Mouse (Mus musculus) spleen, adult 12 weeks (tissue): ENCODE data around the gene Spty2d1.
"Not testable (repeated sequence)": the region's sequence is repeated elsewhere in the genome, so short reads cannot be mapped to it uniquely, and the experiment has no call there.

Experiments used
- DNase-seq: peaks from one replicate; pipeline ENCODE4 v3.0.0; 2022; ENCODE audit warnings: low spot score

Spty2d1 gene

DNA sequence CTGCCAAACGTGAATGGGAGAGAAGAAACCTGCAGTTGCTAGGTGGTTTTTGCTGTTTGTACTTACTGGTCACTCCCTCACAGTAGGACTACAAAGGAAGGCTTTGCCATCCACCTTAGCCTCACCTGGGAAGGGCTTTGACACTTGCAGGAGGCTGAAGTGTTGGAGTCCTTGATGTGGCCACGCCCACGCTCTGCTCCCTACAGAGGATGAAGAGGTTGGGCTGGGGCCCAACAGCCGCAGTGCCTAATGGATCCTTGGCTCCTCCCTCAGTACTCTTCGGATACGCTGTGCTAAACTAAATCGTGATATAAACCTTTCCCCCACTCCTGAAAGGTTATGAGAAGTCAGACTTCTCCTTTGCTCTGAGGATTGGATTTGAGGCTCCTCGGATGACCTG, 12.7 kb upstream of the Spty2d1 start:
- DNase-seq: no peak

DNA sequence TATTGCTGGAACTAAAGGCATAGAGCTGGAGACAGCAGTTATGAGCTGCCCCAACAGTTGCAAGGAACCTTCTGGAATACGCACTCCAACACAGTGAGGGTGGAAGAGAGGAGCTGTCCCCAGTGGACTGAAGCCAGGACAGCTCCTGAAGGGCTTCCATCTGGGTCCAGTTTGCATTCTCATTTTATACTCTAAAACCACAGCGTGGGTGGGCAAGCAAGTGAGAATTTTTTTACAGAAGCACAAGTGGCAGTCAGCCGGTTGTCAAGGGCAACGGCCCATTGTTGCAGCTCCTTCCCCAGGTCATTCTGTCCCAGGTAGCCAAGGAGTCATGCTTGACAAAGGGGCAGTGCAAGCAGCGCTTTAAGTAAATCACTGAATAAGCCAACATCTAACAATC, 11.4 kb upstream of the Spty2d1 start:
- DNase-seq: no peak

DNA sequence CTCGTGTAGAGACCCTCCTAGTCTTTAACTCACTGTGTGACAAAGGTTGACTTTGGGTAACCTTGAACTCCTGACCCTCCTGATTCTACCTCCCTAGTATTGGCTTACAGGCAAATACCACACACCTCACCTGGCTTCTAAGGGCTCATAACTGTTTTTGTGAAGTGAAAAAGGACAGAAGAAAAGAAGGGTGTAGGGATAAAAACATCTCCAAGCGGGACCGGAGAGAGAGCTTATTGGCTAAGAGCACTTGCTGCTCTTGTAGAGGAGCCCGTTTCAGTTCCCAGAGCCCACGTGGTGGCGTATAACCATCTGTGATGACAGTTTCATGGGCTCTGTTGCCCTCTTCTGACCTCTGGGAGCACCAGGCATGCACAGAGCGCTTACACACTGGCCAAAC, 8.9 kb upstream of the Spty2d1 start:
- DNase-seq: no peak

DNA sequence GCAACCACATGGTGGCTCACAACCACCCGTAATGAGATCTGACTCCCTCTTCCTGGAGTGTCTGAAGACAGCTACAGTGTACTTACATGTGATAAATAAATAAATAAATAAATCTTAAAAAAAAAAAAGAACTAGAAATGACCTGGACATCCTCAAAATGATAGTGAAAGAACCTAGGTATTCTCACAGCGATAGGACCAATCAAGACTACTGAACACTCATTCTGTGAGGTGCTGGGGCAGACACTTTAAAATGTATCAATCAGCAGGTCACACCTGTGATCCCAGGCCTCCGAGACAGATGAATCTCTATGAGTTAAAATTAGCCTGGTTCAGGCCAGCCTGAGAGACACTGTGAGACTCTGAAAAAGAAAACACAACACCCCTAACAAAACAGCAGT, 8.4 kb upstream of the Spty2d1 start:
- no peak for DNase-seq

DNA sequence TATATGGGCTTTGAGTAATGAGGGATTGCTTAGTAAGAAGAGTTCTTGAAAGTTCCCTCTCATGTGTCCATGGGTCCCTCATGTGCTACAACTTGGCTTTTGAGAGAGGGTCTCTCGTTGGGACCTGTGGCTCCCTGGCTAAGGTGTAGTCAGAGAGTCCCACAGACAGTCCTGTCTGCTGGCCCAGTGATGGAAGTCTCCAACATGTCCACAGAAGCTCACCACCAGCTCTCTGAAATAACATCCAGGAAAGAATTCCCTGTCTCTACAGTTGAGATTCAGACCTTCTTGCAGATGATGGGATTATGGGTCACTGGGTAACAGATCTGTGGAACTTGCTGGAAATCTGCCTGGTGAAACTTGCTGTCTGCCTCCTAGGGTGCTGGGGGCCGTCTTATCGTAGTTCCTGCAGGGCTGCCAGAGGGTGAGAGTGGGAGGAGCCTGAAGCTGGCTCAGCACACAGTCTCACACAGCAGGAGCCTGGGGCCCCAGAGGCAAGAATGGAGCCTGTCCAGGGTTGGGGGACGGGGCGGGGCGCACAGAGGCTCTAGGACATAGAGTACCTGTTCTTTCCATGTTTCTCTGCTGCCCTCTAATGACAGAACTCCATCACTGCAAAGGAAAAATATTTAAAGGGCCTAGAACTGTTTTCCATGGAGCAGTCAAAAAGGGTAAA, 7.3 kb upstream of the Spty2d1 start:
- peak; percentile 63 for DNase-seq

DNA sequence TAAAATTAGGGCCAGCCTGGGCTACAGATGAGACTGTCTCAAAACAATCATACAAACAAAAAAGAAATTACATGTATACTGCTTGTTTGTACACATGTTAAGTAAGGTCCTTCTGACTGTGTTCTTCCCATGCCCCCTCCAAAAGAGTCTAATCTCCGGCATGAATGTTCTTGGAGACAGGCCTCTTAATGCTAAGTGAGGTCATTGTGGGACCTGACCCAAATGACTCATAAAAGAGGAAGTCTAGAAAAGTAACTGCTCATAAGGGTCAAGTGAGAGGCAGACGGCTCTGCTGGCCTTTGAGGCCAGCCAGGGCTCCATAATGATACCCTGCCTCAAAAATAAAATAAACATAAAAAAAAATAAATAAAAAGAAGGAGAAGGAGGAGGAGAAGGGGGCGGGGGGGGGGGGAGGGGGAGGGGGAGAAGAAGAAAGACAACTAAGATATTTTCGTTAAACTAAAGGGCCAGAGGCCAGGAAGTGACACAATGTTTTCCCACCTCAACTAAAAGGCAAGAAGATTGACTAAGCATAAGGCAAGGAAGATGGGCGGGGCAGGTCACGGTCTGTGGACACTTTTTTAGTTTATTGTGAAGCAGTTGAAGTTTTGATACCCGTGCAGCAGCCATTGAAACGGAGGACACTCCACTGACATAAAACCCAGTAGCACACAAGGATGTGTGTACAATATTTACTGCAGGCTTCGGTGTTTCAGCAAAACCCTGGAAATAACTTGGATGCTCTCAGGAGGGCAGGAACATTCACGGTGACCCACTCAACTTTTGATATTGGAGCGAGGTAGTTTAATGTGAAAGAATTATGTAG, 6.6 kb upstream of the Spty2d1 start:
- no peak for DNase-seq

DNA sequence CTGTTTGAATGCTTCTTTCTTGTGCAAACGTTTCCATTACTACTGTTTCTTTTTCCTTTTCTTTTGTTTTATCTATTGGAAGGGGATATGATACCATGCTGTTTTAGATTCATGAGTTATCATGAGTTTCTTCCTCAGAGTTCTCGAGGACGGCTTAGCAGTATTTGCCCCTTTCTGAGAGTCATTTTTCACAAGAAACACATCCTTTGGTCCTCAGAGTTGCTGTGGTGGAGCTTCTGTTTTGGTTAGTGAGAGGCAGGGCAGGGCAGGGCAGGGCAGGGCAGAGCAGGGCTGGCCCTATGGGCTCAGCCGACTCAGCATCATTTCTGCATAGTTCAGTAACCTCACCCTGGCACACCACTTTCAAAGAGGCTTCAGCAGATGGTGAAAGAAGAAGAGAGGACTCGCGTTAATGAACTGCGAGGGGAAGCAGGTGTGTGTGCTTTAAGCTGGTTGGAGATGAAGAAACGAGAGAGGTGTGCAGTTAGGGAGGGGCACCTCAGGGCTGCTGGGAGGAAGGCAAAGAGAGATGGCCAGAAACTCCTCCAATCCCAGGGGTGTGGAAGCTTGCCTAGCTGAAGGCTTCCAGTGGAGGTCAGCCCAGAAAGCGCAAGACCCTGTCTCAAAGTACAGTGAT, 5.0 kb upstream of the Spty2d1 start:
- DNase-seq: no peak

DNA sequence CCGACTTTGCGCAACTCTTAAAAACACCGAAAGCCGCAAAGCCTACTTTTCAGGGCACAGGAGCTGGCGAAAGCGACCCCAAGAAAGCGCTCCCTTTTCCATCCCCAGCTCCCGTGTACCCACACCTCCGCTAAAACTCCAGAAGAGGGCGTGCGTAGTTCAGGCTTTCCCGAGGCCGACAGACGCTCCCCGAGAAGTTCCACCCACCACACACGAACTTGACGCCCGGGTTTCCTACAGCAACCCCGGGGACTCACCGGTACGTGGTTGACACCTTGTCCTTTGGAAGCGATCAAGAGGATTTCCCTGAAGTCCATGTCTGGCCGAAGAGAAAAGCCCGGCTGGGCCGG, 418 bp downstream of the Spty2d1 start:
- no peak for DNase-seq

DNA sequence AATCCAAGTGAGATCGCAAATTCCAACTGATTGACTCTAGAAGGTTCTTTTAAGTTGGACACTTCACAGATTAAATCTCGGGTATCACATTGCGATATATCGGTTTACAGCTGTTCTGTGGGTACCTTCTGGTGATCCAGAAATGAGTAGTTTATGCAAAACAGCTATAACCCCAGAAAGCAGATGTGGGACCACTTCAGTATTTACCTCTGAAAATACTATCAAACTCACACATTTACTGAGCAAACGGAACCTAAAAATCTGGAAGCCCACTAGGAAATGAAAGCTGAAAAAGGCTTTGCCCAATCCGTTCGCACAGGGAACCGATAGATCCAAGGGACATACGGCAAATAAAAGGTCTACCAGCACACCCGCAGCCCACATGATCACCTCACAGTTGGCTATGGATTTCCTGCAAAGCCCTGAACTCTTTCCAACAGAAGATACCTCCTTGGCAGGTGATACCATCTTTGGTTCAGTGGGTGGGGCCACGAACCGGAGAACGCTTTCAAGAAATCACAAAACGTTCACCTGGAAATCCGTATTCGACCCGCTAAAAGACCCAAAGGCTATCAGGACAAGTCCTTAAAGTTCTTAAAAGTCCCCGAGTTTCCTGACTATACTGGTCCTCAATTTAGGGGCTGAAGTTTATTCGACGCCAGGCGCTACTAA, 966 bp downstream of the Spty2d1 start:
- DNase-seq: peak; percentile 34

DNA sequence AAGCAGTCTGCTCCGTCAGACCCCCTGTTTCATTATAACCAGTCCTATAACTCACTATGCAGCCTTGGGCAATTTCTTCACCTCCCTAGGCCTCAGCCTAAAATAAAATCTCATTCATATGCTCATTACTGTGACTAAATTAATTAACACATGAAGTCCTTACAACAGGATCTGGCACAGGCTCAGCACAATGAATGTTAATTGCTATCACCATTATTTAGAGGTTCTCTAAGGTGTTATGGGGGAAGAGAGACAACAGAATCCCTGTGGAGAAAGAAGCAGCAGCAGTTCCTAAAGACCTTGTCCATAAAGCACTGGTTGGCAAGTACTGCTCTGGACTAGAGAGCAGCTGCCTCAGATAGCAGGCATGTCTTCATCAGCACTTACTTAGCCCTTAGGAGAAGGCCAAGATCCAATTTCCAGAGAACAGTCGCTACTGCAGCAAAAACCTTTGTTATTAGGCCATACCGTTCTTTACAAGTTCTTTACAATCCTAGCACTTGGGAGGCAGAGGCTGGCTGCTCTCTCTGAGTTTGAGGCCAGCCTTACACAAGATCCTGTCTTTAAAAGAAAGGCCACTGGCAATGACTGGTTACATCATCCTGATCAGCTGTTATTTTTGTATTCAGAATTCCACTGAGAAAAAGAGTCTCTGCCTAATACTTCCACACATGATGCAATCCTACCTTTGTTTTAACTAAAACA, 4.6 kb downstream of the Spty2d1 start:
- DNase-seq: no peak

DNA sequence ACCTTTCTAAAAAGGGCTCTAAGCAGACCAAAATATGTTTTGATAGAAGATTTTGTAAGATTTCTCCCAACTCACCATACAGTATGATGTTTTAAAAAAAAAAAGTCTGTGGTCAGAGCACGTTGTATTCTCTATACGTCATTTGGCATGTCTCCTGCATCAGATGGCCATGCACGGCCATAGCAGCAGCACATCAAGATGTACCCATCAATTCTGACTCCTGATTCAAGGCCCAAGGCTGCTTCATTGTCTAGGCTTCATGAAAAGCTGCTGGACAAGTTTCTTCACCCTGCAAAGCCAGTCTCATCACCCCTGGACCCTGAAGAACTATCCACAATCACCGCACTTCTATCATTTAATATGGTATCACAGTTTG, 6.3 kb downstream of the Spty2d1 start:
- DNase-seq: no peak

DNA sequence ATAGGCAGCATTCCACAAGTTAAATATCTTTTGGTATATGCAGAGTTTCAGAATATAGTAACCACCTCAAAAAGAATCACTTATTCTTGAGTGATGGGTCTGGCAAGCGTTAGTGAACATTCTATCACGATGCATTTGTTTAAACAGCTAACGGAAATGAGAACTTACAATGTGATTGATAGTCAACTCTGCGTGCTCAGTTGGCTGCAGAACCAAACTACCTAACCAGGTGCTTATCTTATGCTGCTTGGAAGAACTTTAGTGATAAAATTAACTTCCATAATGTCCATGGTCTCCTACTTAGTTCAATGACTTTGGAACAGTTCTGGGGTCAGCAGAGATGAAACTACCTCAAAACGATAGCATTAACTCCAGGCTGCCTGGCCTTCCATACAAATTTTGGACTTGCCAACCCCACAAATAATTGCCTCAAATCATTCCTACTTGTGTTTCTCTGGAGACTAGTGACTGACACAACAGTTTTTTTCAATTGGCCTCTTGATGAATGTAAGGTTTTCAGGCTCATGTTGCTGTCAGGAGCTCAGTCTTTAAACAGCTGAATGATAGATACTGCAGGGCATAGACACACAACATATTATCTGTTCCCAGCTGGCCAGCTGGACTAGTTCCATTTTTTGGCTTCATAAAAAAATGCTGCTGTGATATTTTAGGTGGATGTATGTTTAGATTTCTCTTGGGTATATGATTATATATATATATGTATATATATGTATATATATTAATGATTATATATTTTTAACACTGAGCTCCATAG, 6.9 kb downstream of the Spty2d1 start:
- DNase-seq: no peak

DNA sequence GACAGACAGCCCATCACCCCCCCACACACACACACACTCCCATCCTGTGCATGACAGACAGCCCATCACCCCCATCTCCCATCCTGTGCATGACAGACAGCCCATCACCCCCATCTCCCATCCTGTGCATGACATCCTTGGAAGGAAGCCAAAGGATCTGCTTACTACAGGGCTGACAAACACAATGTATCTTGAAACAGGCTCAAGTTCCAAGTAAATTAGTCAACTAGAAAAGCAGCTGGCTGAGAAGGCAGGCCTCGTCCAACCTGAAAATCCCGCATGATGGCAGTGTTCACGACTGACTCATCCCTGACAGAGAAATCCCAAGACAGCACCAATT, 7.6 kb downstream of the Spty2d1 start:
- no peak for DNase-seq

DNA sequence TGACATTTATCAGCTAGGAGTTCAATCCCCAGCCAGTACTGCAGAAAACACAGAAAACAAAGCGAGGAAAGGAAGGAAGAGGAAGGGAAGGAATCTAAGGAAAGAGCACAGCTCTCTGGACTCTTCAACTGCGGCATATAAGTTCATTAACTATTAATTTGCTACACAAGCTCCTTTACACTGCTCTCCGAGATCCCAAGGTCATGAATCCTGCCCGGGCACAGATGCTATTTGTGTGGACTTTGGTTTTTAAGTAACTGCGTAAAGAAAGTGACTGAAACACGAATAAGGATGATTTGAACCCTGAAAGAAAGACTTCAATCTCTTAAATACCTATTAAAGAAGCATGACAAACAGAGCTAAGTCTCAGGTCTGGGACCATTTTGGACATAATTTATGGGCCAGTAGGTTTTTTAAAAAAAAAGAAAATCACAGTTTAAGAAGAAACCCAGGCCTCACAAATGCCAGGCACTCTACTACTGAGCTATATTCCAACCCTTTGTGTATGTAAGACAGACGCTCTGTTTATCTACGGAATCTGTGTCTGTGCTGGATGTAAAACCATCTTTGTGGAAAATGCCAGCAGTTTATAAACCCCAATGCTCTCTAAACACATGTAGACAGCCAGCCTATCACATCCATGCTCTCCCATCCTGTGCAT, 8.1 kb downstream of the Spty2d1 start:
- no peak for DNase-seq

DNA sequence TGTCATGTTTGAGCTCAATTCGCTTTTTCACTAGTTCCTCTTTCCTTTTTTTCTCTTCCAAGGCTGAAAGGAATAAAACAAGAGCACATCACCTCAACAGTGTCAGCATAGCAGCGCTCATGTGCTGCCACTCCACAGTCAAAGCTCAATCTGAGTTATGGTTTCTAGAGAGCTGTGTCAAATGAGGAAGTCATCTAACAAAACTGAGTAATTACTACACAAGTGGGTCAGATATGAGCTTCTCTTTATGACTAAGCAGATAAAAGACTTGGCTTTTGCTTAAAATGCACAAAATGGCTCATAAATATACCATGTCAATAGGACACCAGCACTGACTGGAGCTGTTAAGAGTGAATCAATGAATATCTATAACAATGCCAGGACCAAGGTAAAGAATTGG, 9.3 kb downstream of the Spty2d1 start:
- DNase-seq: no peak

DNA sequence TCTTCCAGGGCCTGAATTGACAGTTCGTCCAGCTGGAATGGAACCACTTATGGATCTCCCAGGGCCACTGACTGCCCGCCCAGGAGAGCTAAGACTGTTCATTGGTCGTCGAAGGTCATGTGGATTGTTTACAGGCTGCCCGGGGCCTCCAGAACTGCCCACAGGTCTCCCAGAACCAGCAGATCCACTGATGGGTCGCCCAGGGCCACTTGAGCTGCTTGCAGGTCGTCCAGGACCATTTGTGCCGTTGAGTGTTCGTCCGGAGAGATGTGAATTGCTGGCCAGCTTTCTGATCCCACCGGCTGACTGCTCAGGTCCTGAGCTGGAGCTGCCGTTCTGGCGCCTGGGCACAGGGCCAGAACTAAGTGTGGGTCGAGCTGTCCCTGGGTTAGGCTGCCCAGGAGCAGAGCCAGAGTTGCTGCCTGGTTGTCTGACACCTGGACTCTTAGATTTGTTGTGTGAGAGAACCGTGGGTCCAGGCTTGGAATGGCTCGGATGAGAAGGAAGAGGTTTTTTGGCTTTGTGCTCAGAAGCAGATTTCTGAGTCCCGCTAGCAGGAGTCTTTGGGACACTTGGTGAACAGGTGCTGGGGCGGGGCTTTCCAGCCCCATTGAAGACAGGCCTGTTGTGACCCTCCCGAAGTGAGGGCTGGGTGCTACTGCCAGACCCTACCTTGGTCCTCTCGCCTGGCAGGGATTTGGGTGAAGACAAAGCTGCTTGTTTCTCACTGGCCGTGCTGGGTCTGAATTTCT, 10.4 kb downstream of the Spty2d1 start:
- DNase-seq: no peak

DNA sequence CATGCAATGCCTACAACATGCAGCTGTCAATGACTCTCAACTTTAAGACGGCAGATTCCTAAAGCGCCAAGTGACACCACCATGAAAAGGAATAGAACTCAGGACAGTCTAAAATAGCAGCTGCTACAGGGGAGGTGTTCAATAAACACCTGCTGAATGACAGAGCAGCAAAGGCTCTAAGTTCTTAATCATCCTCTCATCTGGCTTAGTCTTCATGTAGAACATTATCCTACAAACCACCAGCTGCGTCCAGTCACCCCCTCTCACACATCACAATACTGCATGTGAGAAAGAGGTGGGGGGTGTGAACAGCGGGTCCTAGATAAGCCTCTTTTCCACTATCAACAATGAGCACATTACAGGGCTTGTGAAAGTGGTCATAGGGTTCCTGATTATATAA, 11.2 kb downstream of the Spty2d1 start:
- no peak for DNase-seq

DNA sequence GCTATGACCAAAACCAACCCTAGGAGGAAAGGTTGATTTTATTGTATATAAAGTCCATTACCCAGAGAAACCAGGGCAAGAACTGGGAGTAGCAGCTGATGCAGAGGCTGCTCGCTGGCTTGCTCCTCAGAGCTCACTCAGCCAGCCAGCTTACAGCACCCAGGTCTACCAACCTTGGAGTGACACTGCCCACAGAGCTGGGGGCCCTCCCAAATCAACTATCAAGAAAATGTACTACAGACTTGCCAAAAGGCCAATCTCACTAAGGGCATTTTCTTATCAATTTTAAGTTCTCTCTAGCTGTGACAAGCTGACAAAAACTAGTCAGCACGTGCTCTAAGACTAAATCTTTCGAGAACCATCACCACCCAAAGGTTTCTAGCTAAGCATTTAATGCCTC, 12.7 kb downstream of the Spty2d1 start:
- no peak for DNase-seq

DNA sequence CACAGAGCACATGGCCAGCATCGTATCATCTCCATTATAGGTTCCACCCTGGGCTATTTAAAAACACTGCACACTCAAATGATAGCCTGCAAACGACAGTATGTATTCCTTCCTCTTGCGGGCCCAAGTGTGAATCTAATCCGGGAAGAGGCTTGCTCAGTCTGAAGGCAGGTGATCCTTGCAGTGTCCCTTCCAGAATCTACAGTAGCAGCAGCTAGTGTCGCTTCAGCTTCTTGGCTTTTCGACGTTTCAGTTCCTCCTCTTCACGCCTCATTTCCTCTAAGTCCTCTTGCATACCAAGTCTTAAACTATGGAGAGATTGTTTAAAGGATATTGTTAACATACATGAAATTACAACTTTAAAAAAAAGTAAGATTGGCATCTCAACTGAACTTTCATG, 15.1 kb downstream of the Spty2d1 start:
- DNase-seq: no peak

DNA sequence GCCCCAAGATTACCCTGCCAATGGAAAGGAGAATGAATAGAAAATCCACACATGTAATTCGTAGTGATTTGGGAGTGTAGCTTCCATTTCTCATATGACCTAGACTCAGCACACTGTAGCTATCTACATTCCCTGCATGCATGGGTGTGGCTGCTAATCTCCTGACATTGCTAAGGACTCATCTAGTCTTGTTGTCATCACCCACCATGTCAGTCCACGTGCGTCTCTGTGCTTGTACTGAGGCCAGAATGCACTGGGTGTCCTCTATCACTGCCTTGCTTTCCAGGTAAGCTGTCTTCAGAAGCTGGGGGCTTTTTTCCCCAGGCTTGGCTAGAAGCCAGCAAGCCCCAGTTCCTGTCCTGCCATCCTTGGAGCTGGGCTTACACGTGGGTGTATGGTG, 18.8 kb downstream of the Spty2d1 start:
- not testable (repeated sequence) for DNase-seq
